Mouse (Mus musculus) midbrain, postnatal 0 days (tissue): ENCODE data around the gene Fpr1. TPM values are rescaled to one million over a fixed set of nuclear protein-coding genes. Genes with fewer than 3 reads are reported as not detected.

Experiments used
- ATAC-seq: fragments of 200-750 bp; cut with Nextera tagmentation; 2 replicates; pipeline ENCODE4 v1.8.0; 2017; ENCODE audit warnings: moderate number of reproducible peaks, mild to moderate bottlenecking, moderate TSS enrichment, moderate library complexity; ENCODE audit not compliant: low FRiP score
- DNase-seq: peaks from one replicate; pipeline ENCODE4 v3.0.0-alpha.2; 2015; ENCODE audit warnings: low spot score
- H3K27ac ChIP-seq: fragments of 300-500 bp; sonication (generic); 2 replicates; pipeline ENCODE4 v1.5.1; 2014; ENCODE audit warnings: low read depth, mild to moderate bottlenecking, low read length, mixed read lengths
- H3K27me3 ChIP-seq: fragments of 300-500 bp; sonication (generic); 2 replicates; pipeline ENCODE4 v1.6.1; 2014; ENCODE audit warnings: low read length, control low read depth, mixed read lengths; ENCODE audit not compliant: insufficient read depth
- H3K36me3 ChIP-seq: fragments of 300-500 bp; sonication (generic); 2 replicates; pipeline ENCODE4 v1.6.1; 2014; ENCODE audit warnings: low read length, control low read depth, mixed read lengths; ENCODE audit not compliant: insufficient read depth
- H3K4me1 ChIP-seq: fragments of 300-500 bp; sonication (generic); 2 replicates; pipeline ENCODE4 v1.6.1; 2014; ENCODE audit warnings: mild to moderate bottlenecking, control low read depth, antibody characterized with exemption, low read length, mixed read lengths; ENCODE audit not compliant: insufficient read depth
- H3K4me2 ChIP-seq: fragments of 300-500 bp; sonication (generic); 2 replicates; pipeline ENCODE4 v1.6.1; 2014; ENCODE audit warnings: low read depth, mild to moderate bottlenecking, low read length, mixed read lengths; ENCODE audit not compliant: poor library complexity, severe bottlenecking
- H3K4me3 ChIP-seq: fragments of 300-500 bp; sonication (generic); 2 replicates; pipeline ENCODE4 v1.5.1; 2014; ENCODE audit warnings: low read depth, mild to moderate bottlenecking, low read length, moderate library complexity
- H3K9ac ChIP-seq: fragments of 300-500 bp; sonication (generic); replicated peaks from 2 replicates; pipeline ENCODE4 v1.6.1; 2014; ENCODE audit warnings: mild to moderate bottlenecking, low read length, moderate library complexity, mixed read lengths; ENCODE audit not compliant: poor library complexity, severe bottlenecking
- H3K9me3 ChIP-seq: fragments of 300-500 bp; sonication (generic); 2 replicates; pipeline ENCODE4 v1.6.1; 2016; ENCODE audit warnings: low read length, control low read depth
- CTCF ChIP-seq: IDR thresholded peaks from 2 replicates; pipeline ENCODE4 v1.5.1; 2016; ENCODE audit warnings: antibody characterized with exemption, mild to moderate bottlenecking
- WGBS: fragments of 180-500 bp; shearing (Covaris S2); extraction: QIAGEN DNeasy Blood & Tissue Kit; methylation state at CpG from one replicate; pipeline ENCODE4 v1.1.7; 2014; 5-methylcytosine and 5-hydroxymethylcytosine counted together
- polyA plus RNA-seq: library from polyadenylated mRNA; unstranded; fragments of >200 nt; fragmentation: Nextera tagmentation; extraction: Ambion mirVana; gene quantifications from 2 replicates; pipeline ENCODE4 v1.2.1, GENCODE M21; 2015
- total RNA-seq: library from RNA; depleted of rRNA; stranded (reverse); fragments of >200 nt; gene quantifications from 2 replicates; pipeline ENCODE4 v1.2.3, GENCODE M21; 2014

Fpr1 gene
- total and polyA plus RNA-seq, 2 experiments from 2014 or later, result 0.22 TPM; not detected in 1

DNA sequence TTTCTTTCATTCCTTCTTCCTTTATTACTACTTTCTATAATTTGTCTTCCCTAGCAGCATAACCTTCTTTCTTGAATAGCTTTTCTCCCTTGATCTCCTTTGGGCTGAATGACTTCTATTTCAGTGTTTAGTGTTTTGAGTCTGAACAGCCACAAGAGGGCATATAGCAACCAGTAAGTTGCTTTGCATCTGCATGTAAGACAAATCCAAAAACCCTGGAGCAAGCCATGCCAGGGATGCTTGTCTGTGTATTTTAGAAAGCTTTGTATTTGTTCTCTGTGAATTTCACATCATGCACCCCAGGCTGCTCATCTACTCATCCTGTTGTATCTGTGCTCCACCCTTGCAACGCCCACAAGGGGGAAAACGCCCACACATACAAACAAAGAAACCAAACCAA lies 15.5 kb upstream of the Fpr1 start:
- WGBS, result 86% methylated on average over 2 of the region's 2 CpGs
- no peak overlapping the region for H3K4me3 ChIP-seq
- no peaks in the 10 kb centered on the region for H3K9me3 ChIP-seq
- H3K4me1 ChIP-seq, result no peaks in the 10 kb centered on the region
- no peak overlapping the region for H3K9ac ChIP-seq
- H3K4me2 ChIP-seq, result no peak overlapping the region
- no peaks in the 10 kb centered on the region for H3K36me3 ChIP-seq
- H3K27me3 ChIP-seq, result no peaks in the 10 kb centered on the region
- ATAC-seq, result peak; percentile 68; the same call in 1 of the 2 replicates
- DNase-seq, result peak; percentile 84
- peak; percentile 83 for TF ChIP-seq CTCF
- H3K27ac ChIP-seq, result no peak overlapping the region

DNA sequence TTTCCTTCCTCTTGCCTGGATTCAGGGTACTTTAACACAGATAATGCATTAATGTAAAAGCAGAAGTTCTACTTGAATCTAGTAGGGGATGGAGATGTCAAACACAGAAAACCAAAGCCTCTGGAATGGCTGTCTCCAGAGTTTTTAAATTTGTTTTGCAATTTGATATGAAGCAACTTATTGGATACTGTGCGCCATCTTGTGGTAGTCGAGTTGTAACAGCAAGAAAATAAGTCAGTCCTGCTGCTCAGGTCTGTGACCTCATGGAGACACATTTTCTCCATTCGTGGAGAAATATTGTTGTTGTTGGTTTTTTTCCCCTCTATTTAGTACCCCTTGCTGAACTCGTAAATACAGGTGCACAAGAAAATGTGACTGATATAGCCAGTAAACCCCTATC lies 12.3 kb upstream of the Fpr1 start:
- Histone ChIP-seq H3K36me3 (no peaks in the 10 kb centered on the region), H3K27me3 (no peaks in the 10 kb centered on the region), H3K27ac (no peak overlapping the region), H3K4me1 (no peaks in the 10 kb centered on the region), H3K9ac (no peak overlapping the region), H3K4me3 (no peak overlapping the region), H3K4me2 (no peak overlapping the region), H3K9me3 (no peaks in the 10 kb centered on the region)
- 3% methylated on average over 4 of the region's 4 CpGs for WGBS
- peak; percentile 82 for TF ChIP-seq CTCF
- peak; percentile 48; the same call in 1 of the 2 replicates for ATAC-seq
- DNase-seq, result peak; percentile 79

DNA sequence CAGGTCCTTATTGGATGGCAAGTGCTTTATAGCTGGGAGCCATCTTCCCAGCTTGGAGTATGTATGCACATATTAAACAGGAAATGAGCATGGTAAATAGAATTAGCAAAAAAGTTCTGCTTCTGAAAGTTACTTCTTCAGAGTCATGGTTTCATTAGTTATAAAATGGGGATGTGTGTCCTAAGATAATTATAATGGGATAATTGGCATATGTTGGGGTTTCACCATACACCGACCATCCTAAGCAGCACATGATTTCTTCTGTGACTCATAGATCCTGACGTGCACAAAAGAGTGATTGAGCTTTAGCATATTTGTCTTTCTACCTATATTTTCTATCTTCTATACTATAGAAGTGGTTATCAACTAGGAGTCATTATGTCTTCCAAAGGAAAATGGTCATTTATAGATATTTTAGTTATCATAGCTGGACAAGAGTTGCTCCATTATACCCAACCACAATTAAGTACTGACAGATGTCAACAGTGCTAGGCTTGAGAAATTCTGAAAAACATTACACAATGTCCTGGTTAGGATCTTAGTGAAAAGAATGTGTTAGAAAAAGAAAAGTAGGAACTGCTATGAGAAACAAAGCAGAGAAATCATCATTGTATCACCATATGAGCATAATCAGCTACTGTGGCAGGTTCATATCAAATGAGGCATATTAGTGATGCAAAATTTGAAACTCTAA lies 6.1 kb upstream of the Fpr1 start:
- Histone ChIP-seq H3K27ac (no peak overlapping the region), H3K9me3 (no peaks in the 10 kb centered on the region), H3K9ac (no peak overlapping the region), H3K4me1 (no peaks in the 10 kb centered on the region), H3K4me2 (no peak overlapping the region), H3K27me3 (no peaks in the 10 kb centered on the region), H3K36me3 (no peaks in the 10 kb centered on the region), H3K4me3 (no peak overlapping the region)
- no peak for ATAC-seq
- no peak for DNase-seq
- TF ChIP-seq CTCF, result no peak
- WGBS, result 91% methylated on average over 2 of the region's 2 CpGs

DNA sequence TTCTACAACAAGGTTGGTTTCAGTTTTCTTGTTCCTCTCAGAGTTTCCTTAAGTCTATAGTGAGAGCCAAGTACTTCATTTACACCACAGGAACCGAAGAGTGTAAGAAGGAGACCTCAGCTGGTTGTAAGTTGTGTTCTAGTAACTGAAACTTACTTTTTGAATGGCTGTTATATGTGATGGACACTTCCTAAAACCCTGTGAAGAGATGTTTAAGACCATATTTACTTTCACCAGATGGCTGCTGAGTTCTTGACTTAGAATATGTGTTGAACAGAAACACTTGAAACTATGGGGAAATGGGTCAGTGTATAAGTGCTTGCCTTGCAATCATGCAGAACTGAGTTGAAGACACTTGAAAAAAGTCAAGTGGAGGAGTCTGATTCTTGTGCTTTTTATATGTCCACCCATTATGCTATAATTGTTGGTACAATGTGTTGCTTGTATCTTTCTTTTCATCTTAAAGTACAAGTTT lies 4.1 kb upstream of the Fpr1 start, which contains the start of the genes Fpr2 and Fpr3:
Gene Fpr2 (plus strand): TSS at position 51 of the 475 bp plus-strand sequence.
Gene Fpr3 (plus strand): TSS at position 79 of the 475 bp plus-strand sequence.
- Histone ChIP-seq H3K4me1 (no peaks in the 10 kb centered on the region), H3K4me3 (no peak within 1 kb of the TSS), H3K27me3 (0 out of 2 replicates have a peak, but pooled peaks cover 2% of the 10 kb centered on the region), H3K4me2 (no peak within 1 kb of the TSS), H3K9me3 (no peaks in the 10 kb centered on the region), H3K36me3 (no peaks in the 10 kb centered on the region), H3K27ac (no peak within 1 kb of the TSS), H3K9ac (no peak within 1 kb of the TSS)
- WGBS, result 56% methylated on average over 1 of the region's 1 CpGs
- ATAC-seq (no peak), DNase-seq (no peak)
- no peak for TF ChIP-seq CTCF

DNA sequence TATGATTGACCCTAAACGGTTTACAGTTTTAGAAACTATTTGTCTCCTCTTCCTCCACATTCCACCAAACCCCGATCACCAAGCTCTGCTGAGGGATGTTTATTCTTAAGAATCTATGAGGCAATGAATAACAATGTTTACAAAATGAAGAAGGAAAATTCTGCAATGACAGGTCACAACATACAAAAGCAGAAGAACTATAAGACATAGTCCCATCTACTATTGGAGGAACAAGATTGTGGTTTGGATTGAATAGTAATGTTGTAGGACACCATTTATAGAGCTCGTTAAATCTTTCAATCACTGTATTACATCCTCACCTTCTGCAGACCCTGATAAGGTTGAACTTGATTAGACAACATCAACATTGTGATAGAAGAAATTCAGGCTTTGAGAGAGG lies 1.1 kb downstream of the Fpr1 start:
- H3K9me3 ChIP-seq, result no peaks in the 10 kb centered on the region
- no peak for TF ChIP-seq CTCF
- H3K36me3 ChIP-seq, result no peaks in the 10 kb centered on the region
- no peak overlapping the region for H3K9ac ChIP-seq
- H3K4me2 ChIP-seq, result no peak overlapping the region
- H3K4me1 ChIP-seq, result no peaks in the 10 kb centered on the region
- H3K27me3 ChIP-seq, result 0 out of 2 replicates have a peak, but pooled peaks cover 2% of the 10 kb centered on the region
- H3K4me3 ChIP-seq, result no peak overlapping the region
- DNase-seq (no peak), ATAC-seq (no peak)
- WGBS, result 90% methylated on average over 3 of the region's 3 CpGs
- H3K27ac ChIP-seq, result no peak overlapping the region

DNA sequence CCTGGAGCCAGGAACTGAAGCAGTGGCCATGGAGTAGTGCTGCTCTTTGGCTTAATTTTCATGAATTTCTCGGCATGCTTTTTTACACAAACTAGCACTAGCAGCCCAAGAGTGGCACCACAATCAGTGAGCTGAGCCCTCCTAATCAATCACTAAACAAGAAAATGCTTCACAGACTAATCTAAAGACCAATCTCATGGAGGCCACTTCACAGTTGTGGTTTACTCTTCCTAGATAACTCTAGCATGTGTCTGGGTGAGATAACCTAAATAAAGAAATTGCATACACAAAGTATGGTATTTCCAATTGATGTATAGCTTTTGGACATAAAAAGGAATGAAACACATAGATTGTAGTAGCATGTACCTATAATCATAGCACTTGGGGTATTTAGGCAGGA lies 4.4 kb downstream of the Fpr1 start:
- WGBS, result 79% methylated on average over 1 of the region's 1 CpGs
- no peak for DNase-seq
- no peaks in the 10 kb centered on the region for H3K36me3 ChIP-seq
- no peak overlapping the region for H3K4me3 ChIP-seq
- H3K9me3 ChIP-seq, result no peaks in the 10 kb centered on the region
- TF ChIP-seq CTCF, result no peak
- H3K4me2 ChIP-seq, result no peak overlapping the region
- no peak overlapping the region for H3K27ac ChIP-seq
- H3K4me1 ChIP-seq, result no peaks in the 10 kb centered on the region
- no peak overlapping the region for H3K9ac ChIP-seq
- no peak for ATAC-seq
- 0 out of 2 replicates have a peak, but pooled peaks cover 2% of the 10 kb centered on the region for H3K27me3 ChIP-seq
